Mouse (Mus musculus): ENCODE results near the gene F2rl3.

Gene F2rl3

DNA sequence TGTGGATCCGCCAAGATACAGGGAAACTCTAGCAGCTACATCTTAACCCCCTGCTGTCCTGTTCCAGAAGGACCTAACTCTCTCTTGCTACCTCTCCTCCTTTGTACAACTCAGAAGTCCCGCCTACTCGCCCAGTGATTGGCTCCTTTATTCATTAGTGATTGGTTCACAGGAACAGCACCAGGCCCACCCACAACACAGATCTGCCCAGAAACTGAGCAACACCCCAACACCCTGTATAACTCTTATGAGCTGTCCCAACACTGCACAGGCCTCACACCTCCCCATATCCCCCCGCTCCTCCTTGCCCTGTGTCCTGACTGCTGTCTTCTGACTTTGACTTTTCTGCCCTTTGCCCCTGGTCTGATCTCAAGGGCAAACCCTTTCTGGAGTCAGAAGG, 4.0 kb downstream of the F2rl3 start:
- DNase-seq (ENCODE audit: low read depth, low spot score): peak; percentile 77

DNA sequence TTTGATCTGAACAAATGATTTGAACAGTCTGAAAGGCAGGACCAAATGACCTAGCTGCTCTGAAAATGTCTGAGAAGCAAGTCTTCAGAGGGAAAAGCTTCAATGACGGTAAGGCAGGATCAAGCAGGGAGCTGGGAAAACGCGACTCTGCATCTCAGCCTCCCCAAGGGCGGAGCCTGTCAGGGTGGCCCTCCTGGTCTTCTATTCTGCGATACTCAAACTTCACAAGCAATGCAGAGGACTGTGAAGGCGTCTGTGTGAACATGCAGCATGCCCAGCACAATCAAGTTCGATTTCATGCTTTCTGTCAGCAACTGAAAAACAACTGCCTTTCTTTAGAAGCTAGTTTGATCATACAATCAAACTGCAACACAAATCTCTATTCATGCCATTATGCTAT, 5.1 kb downstream of the F2rl3 start:
- no peak for DNase-seq (ENCODE audit: low read depth, low spot score)

DNA sequence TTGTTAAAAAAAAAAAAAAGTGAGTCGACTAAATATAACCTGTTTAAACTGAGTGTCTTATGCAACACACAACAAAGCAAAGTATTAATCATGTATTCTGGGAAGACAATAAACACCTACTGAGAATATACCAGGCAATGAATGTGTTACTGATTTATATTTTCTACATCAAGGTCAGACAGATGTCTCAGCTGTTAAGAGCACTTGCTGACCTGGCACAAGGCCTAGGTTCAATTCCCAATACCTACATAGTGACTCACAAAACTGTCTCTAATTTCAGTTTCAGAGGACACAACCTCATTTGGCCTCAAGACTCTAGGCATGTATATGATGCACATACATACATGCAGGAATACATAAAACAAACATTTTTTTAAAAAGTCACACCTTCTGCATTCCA, 16.1 kb downstream of the F2rl3 start:
- no peak for DNase-seq (ENCODE audit: low read depth, low spot score)

DNA sequence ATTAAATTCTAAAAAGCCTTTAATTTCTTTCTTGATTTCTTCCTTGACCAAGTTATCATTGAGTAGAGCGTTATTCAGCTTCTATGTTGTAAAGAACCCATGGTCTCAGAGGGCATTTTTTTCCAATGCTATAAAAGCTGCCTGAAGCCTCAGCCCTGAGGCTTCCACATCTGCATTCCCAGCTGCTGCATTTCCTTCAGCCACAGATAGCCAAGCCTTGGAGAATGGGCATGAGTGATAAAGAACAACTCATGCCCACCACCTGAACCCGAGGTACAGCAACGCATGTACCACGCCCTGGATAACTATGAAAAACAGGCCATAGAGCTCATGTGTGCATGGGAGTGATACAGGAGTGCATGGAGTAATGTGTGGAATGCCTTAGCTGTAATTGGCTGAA, 19.0 kb downstream of the F2rl3 start:
- no peak for DNase-seq (ENCODE audit: low read depth, low spot score)

DNA sequence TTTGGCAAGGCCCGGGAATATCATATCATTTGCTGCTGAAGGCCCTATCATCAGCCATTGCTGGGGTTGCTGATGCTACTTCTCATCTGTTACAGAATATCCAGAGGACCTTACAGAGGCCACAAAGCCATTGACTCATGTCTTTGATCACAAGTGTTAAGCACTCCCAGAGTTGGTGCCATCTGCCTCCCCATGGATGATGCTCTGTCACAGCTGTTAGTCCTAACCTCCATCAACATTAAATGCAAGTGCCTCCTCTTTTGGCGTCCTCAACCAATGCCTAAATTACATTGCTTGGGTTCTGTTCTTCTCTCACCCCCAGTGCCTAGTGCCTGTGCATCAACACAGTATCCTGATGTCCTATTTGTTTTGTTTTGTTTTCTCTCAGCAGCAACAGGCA, 39.9 kb downstream of the F2rl3 start:
- no peak for DNase-seq (ENCODE audit: low read depth, low spot score)

DNA sequence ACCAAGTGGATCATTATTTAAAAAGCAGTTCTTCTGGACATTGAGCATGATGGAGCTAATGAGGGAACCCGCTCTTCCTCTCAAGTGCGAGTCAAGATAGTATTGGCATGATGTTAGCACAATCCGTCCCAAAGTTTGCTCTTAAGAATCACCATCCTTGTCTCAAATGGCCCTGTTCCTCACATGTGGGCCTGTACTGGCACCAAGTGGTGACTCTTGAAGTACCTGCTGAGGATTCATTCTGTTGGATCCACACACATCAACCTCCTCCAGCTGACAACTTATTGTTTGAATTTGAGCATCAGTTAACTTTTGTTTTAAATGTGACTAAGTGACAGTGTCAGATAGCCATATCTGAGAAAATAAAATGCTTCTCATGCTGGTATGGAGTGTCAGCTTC, 51.0 kb downstream of the F2rl3 start:
- no peak for DNase-seq (ENCODE audit: low read depth, low spot score)

Measured in R1 (cell line).